Mouse (Mus musculus): ENCODE data around the gene Fscn3. TPM values are rescaled to one million over a fixed set of nuclear protein-coding genes. Genes with fewer than 3 reads are reported as not detected.

Gene Fscn3
- total RNA-seq (2021), result not detected

GRCm38 (mm10) chr6:28427096-28427839 is at the start of gene Fscn3:
TSS of gene Fscn3 (plus strand) at chr6:28427789.
- intact Hi-C loops (cut with DNase I), result no loop called here
- DNase-seq (ENCODE audit: low spot score in 2 of 2), result no peak

- no peak for DNase-seq (ENCODE audit: low spot score in 2 of 2)
- intact Hi-C loops (cut with DNase I), result no loop called here
These were observed 45.6 kb upstream of the Fscn3 start for GRCm38 (mm10) chr6:28381983-28382382.

- intact Hi-C loops (cut with DNase I), result no loop called here
- DNase-seq (ENCODE audit: low spot score in 2 of 2), result no peak
These were observed 42.4 kb upstream of the Fscn3 start for GRCm38 (mm10) chr6:28385169-28385568.

GRCm38 (mm10) chr6:28389038-28389437 is 38.6 kb upstream of the Fscn3 start:
- DNase-seq (ENCODE audit: low spot score in 2 of 2), result no peak
- intact Hi-C loops (cut with DNase I), result no loop called here

- DNase-seq (ENCODE audit: low spot score in 2 of 2), result no peak
- intact Hi-C loops (cut with DNase I), result no loop called here
These were observed 31.3 kb upstream of the Fscn3 start for GRCm38 (mm10) chr6:28396051-28396852.

- intact Hi-C loops (cut with DNase I), result no loop called here
- no peak for DNase-seq (ENCODE audit: low spot score in 2 of 2)
These were observed 30.6 kb upstream of the Fscn3 start for GRCm38 (mm10) chr6:28396853-28397457.

GRCm38 (mm10) chr6:28397681-28398203 is 29.8 kb upstream of the Fscn3 start, which contains the start of gene Zfp800:
TSS of gene Zfp800 (minus strand) at chr6:28398005.
- intact Hi-C loops (cut with DNase I), result no loop called here
- DNase-seq (ENCODE audit: low spot score in 2 of 2), result no peak

- intact Hi-C loops (cut with DNase I), result no loop called here
- no peak for DNase-seq (ENCODE audit: low spot score in 2 of 2)
These were observed 28.9 kb upstream of the Fscn3 start for GRCm38 (mm10) chr6:28398726-28399125.

GRCm38 (mm10) chr6:28399791-28400190 is 27.8 kb upstream of the Fscn3 start:
- DNase-seq (ENCODE audit: low spot score in 2 of 2), result no peak
- intact Hi-C loops (cut with DNase I), result no loop called here

GRCm38 (mm10) chr6:28410053-28410452 is 17.5 kb upstream of the Fscn3 start:
- intact Hi-C loops (cut with DNase I), result no loop called here
- no peak for DNase-seq (ENCODE audit: low spot score in 2 of 2)

GRCm38 (mm10) chr6:28411236-28411635 is 16.4 kb upstream of the Fscn3 start:
- DNase-seq (ENCODE audit: low spot score in 2 of 2), result no peak
- intact Hi-C loops (cut with DNase I), result no loop called here

- DNase-seq (ENCODE audit: low spot score in 2 of 2), result no peak
- intact Hi-C loops (cut with DNase I), result no loop called here
These were observed 10.6 kb upstream of the Fscn3 start for GRCm38 (mm10) chr6:28416981-28417380.

- intact Hi-C loops (cut with DNase I), result no loop called here
- DNase-seq (ENCODE audit: low spot score in 2 of 2), result peak; percentile 52 to 62
These were observed 9.1 kb upstream of the Fscn3 start for GRCm38 (mm10) chr6:28418449-28418848.

- intact Hi-C loops (cut with DNase I), result loop anchor here (5.0 kb wide), 1 partner anchor 63 kb away; no protein-coding TSS in a partner anchor
- DNase-seq (ENCODE audit: low spot score in 2 of 2), result no peak
These were observed 7.9 kb upstream of the Fscn3 start for GRCm38 (mm10) chr6:28419673-28420072.

- intact Hi-C loops (cut with DNase I), result loop anchor here (5.0 kb wide), 1 partner anchor 62 kb away; no protein-coding TSS in a partner anchor
- DNase-seq (ENCODE audit: low spot score in 2 of 2), result no peak
These were observed 7.2 kb upstream of the Fscn3 start for GRCm38 (mm10) chr6:28420361-28420760.

GRCm38 (mm10) chr6:28420865-28421264 is 6.7 kb upstream of the Fscn3 start:
- DNase-seq (ENCODE audit: low spot score in 2 of 2), result no peak
- intact Hi-C loops (cut with DNase I), result loop anchor here (5.0 kb wide), 1 partner anchor 61 kb away; no protein-coding TSS in a partner anchor

GRCm38 (mm10) chr6:28421469-28422000 is 6.1 kb upstream of the Fscn3 start:
- intact Hi-C loops (cut with DNase I), result loop anchor here (5.0 kb wide), 1 partner anchor 61 kb away; no protein-coding TSS in a partner anchor
- peak; percentile 91 to 93 for DNase-seq (ENCODE audit: low spot score in 2 of 2)

- no peak for DNase-seq (ENCODE audit: low spot score in 2 of 2)
- intact Hi-C loops (cut with DNase I), result loop anchor here (1.0 to 5.0 kb wide), 2 partner anchors 60 to 160 kb away; no protein-coding TSS in a partner anchor
These were observed 4.8 kb upstream of the Fscn3 start for GRCm38 (mm10) chr6:28422651-28423290.

GRCm38 (mm10) chr6:28423313-28423712 is 4.3 kb upstream of the Fscn3 start, which contains the start of gene Arf5:
TSS of gene Arf5 (plus strand) at chr6:28423560.
- peak; percentile 90 to 91 for DNase-seq (ENCODE audit: low spot score in 2 of 2)
- intact Hi-C loops (cut with DNase I), result loop anchor here (1.0 to 5.0 kb wide), 2 partner anchors 59 to 161 kb away; no protein-coding TSS in a partner anchor

Measured in left cerebral cortex, postnatal 36 days (tissue).